Mouse (Mus musculus) cortical plate, adult 2 months (tissue): Measurements from ENCODE around the gene Wbp1.

Source experiments
- CTCF ChIP-seq: fragments of 200-500 bp; IDR thresholded peaks from 2 replicates; pipeline ENCODE4 v1.5.1; 2011; ENCODE audit warnings: mild to moderate bottlenecking, control low read depth, low read length; ENCODE audit not compliant: insufficient read depth; ENCODE audit errors: extremely low read depth
- POLR2A ChIP-seq: fragments of 200-500 bp; IDR thresholded peaks from 2 replicates; pipeline ENCODE4 v1.6.1; 2011; ENCODE audit warnings: mild to moderate bottlenecking, low read length, control low read depth; ENCODE audit not compliant: insufficient read depth; ENCODE audit errors: extremely low read depth

DNA sequence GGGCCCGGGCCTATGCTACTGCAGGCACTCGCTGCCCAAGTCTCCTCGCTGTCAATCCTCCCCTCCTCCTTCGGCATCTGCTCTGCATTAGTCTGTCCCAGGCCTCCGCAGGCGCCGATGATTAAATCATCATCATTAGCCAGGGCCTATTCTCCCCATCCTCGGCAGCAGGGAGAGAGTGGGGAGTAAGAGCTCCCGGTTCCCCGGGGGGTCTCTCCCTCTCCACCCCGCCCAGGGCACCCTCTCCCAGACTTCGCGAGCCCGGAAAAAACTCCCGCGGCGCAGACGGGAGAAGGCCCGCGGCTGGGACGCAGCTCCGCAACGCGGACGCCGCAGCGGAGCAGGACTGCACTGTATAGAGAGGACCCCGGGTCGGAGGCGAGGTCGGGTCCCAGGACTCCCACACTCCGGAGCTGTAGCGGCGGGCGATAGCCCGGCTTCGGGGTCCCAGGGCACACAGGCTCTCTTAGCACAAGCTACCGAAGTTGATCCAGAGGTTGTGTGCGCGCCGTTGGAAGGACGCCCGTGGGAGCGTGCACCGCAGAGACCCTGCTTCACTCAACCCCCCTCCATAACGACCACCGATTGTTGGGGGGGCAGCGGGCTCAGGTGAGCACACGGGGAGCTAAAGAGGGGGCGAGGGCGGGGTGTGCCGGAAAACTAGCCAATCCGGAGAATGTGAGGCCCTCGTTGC lies 43.6 kb downstream of the Wbp1 start, which contains the start of gene Pcgf1:
- no peak for TF ChIP-seq POLR2A
- no peak for TF ChIP-seq CTCF
